Comparison of ENCODE assay signal across 9 mouse cellular contexts in the genomic region with DNA sequence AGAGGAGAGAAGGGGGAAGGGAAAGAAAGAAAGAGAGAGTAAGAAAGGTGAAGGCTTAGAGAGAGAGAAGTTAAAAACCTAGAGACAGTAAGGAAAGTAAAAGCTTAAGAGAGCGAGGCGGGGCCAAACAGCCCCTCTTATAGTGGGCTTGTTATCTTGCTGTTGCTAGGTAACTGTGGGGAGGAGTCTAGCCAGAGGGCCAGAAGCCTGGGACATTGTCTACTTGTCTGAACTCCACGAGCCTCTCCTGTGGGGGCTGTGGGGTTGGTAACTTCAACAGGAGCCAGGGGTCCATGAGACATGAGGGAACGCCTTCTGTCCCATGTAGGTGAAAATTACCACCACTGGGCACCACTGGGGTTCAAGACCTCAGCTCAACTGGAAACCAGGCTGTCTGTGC. TPM values are rescaled to one million over a fixed set of nuclear protein-coding genes. Genes with fewer than 3 reads are reported as not detected.
DNase-seq lines count a peak whose midpoint lies in the region; ATAC-seq and TF ChIP-seq lines count a peak whose summit lies in the region.
"Not testable (repeated sequence)": the region's sequence is repeated elsewhere in the genome, so short reads cannot be mapped to it uniquely, and the experiment has no call there.
"Had no signal": no experiment of that assay in that cellular context is flagged by ENCODE, and none has a peak within 500 bp of the region (broad histone marks: within the 10 kb centered on the region; RNA-seq: fewer than 3 reads in every experiment).

No protein-coding gene starts in this region.

- not testable (repeated sequence) for TF ChIP-seq CTCF in CH12.LX (conservative IDR thresholded peaks at IDR 0.05 in 1 of 2, IDR thresholded peaks at IDR 0.05 in 1 of 2; ENCODE audit: low read depth in 2 of 2, low read length in 2 of 2)

- H3K4me2 ChIP-seq in CH12.LX (ENCODE audit: insufficient read depth, low read depth, poor library complexity, severe bottlenecking) = peak overlapping the region; percentile 57
- H3K4me2 ChIP-seq in forebrain, embryonic 12.5 days = peak overlapping the region; percentile 45
- peak overlapping the region; percentile 51; the same call in 1 of the 2 replicates for H3K4me2 ChIP-seq in kidney, embryonic 15.5 days
- peak overlapping the region; percentile 77 for H3K4me2 ChIP-seq in liver, embryonic 16.5 days (ENCODE audit: low read depth, low read length)
- not testable (repeated sequence) for H3K4me2 ChIP-seq in midbrain, embryonic 16.5 days (ENCODE audit: low read length)
- peak overlapping the region; percentile 45; the same call in 1 of the 2 replicates for H3K4me2 ChIP-seq in stomach, embryonic 16.5 days (ENCODE audit: low read depth, low read length)

- H3K79me2 ChIP-seq in CH12.LX (replicated peaks; ENCODE audit: control insufficient read depth, extremely low read depth, insufficient read depth, poor library complexity, severe bottlenecking) = not testable (repeated sequence)

- H3K27me3 ChIP-seq in CH12.LX (replicated peaks) = peaks cover 19% of the 10 kb centered on the region
- 0 out of 2 replicates have a peak, but pooled peaks cover 14% of the 10 kb centered on the region for H3K27me3 ChIP-seq in forebrain, embryonic 12.5 days
- H3K27me3 ChIP-seq in hindbrain, embryonic 10.5 days (ENCODE audit: insufficient read depth, poor library complexity, severe bottlenecking) = peaks cover 14% of the 10 kb centered on the region
- H3K27me3 ChIP-seq in kidney, embryonic 15.5 days; liver, embryonic 16.5 days (ENCODE audit: control insufficient read depth, insufficient read depth, low read depth, low read length); midbrain, embryonic 16.5 days (ENCODE audit: control insufficient read depth, insufficient read depth, low read depth, low read length); stomach, embryonic 16.5 days (ENCODE audit: control insufficient read depth, insufficient read depth, low read length): not testable (repeated sequence)

- dilution Hi-C loops in CH12.LX (cut with MboI; ENCODE audit: extremely low pct_ligation_motif_present, extremely low pct_unique_long_range_greater_than_20kb, low sequenced_read_pairs) = not testable (repeated sequence)

- ATAC-seq in forebrain, embryonic 12.5 days (ENCODE audit: low FRiP score) = peak; percentile 54; the same call in 1 of the 2 replicates
- not testable (repeated sequence) for ATAC-seq in kidney, embryonic 15.5 days (replicated peaks; ENCODE audit: low FRiP score); midbrain, embryonic 16.5 days; stomach, embryonic 16.5 days (ENCODE audit: insufficient read depth, low FRiP score)
- ATAC-seq in liver, embryonic 16.5 days (ENCODE audit: low read depth) = peak; percentile 49

- peaks cover 22 to 38% of the 10 kb centered on the region in 2 experiments for H3K4me1 ChIP-seq in CH12.LX (ENCODE audit: control insufficient read depth in 1 of 2, insufficient read depth in 2 of 2)
- H3K4me1 ChIP-seq in forebrain, embryonic 12.5 days = peaks cover 35% of the 10 kb centered on the region
- H3K4me1 ChIP-seq in hindbrain, embryonic 10.5 days (replicated peaks) = peaks cover 46% of the 10 kb centered on the region
- H3K4me1 ChIP-seq in kidney, embryonic 15.5 days = peaks cover 35% of the 10 kb centered on the region
- H3K4me1 ChIP-seq in liver, embryonic 16.5 days (ENCODE audit: control insufficient read depth, low read depth, low read length) = peaks cover 32% of the 10 kb centered on the region
- peaks cover 15% of the 10 kb centered on the region; the same call in 1 of the 2 replicates for H3K4me1 ChIP-seq in midbrain, embryonic 16.5 days (ENCODE audit: control insufficient read depth, insufficient read depth, low read length)
- H3K4me1 ChIP-seq in stomach, embryonic 16.5 days (ENCODE audit: control insufficient read depth, insufficient read depth, low read length) = peaks cover 22% of the 10 kb centered on the region

- 11% methylated on average over 4 of the region's 4 CpGs for WGBS in forebrain, embryonic 12.5 days
- 8% methylated on average over 4 of the region's 4 CpGs for WGBS in hindbrain, embryonic 10.5 days
- WGBS in kidney, embryonic 15.5 days = 26% methylated on average over 4 of the region's 4 CpGs
- 18% methylated on average over 4 of the region's 4 CpGs for WGBS in liver, embryonic 16.5 days (ENCODE audit: insufficient replicate concordance)
- WGBS in midbrain, embryonic 16.5 days = 12% methylated on average over 4 of the region's 4 CpGs
- WGBS in stomach, embryonic 16.5 days = 26% methylated on average over 4 of the region's 4 CpGs

- peak; percentile 51 for DNase-seq in CH12.LX (ENCODE audit: extremely low read depth)
- peak; percentile 39 for DNase-seq in embryo, embryonic 10 days (ENCODE audit: low spot score)
- DNase-seq in hindbrain, embryonic 10.5 days (ENCODE audit: low spot score) = peak; percentile 60

- in situ Hi-C loops in CH12.LX (cut with MboI; ENCODE audit: low pct_ligation_motif_present, low pct_unique_long_range_greater_than_20kb, low sequenced_read_pairs) = loop anchor here (5.0 to 10.0 kb wide), 3 partner anchors 33 to 180 kb away; a partner anchor contains a TSS

- TF ChIP-seq POLR2A in CH12.LX (IDR thresholded peaks at IDR 0.05; ENCODE audit: low read depth, low read length) = not testable (repeated sequence)

- not testable (repeated sequence) for H3K36me3 ChIP-seq in CH12.LX (replicated peaks in 1 of 2; ENCODE audit: control insufficient read depth in 1 of 2, insufficient read depth in 1 of 2, low read length in 1 of 2); forebrain, embryonic 12.5 days (replicated peaks); hindbrain, embryonic 10.5 days; kidney, embryonic 15.5 days; liver, embryonic 16.5 days (ENCODE audit: control insufficient read depth, insufficient read depth); midbrain, embryonic 16.5 days (ENCODE audit: control insufficient read depth, insufficient read depth, low read length); stomach, embryonic 16.5 days (ENCODE audit: control insufficient read depth, insufficient read depth, low read length)

- H3K27ac ChIP-seq in CH12.LX (ENCODE audit: insufficient read depth, low read depth); kidney, embryonic 15.5 days; stomach, embryonic 16.5 days (ENCODE audit: low read length): not testable (repeated sequence)
- H3K27ac ChIP-seq in forebrain, embryonic 12.5 days = peak overlapping the region; percentile 81
- peak overlapping the region; percentile 87 for H3K27ac ChIP-seq in hindbrain, embryonic 10.5 days
- peak overlapping the region; percentile 48 for H3K27ac ChIP-seq in liver, embryonic 16.5 days (ENCODE audit: low read length)
- H3K27ac ChIP-seq in midbrain, embryonic 16.5 days (ENCODE audit: low read length) = peak overlapping the region; percentile 9

- TF ChIP-seq EP300 in CH12.LX (IDR thresholded peaks at IDR 0.05; ENCODE audit: low read length) = not testable (repeated sequence)

- H3K9me3 ChIP-seq in CH12.LX (replicated peaks; ENCODE audit: low read length); forebrain, embryonic 12.5 days; hindbrain, embryonic 10.5 days; kidney, embryonic 15.5 days (replicated peaks); liver, embryonic 16.5 days (replicated peaks; ENCODE audit: control insufficient read depth, low read length); midbrain, embryonic 16.5 days (replicated peaks; ENCODE audit: control insufficient read depth, low read length, poor library complexity, severe bottlenecking); stomach, embryonic 16.5 days (replicated peaks; ENCODE audit: control insufficient read depth, low read length): not testable (repeated sequence)

- not testable (repeated sequence) for H3K9ac ChIP-seq in CH12.LX (ENCODE audit: insufficient read depth, low read depth); forebrain, embryonic 12.5 days; kidney, embryonic 15.5 days; midbrain, embryonic 16.5 days (ENCODE audit: low read depth, low read length); stomach, embryonic 16.5 days (ENCODE audit: low read length)
- peak overlapping the region; percentile 1 for H3K9ac ChIP-seq in liver, embryonic 16.5 days (ENCODE audit: low read depth, low read length)

- TF ChIP-seq RAD21 in CH12.LX (IDR thresholded peaks at IDR 0.05; ENCODE audit: low read depth, low read length) = not testable (repeated sequence)

- peak overlapping the region in 1 of 3 experiments; percentile 54 for H3K4me3 ChIP-seq in CH12.LX (replicated peaks in 1 of 3; ENCODE audit: low read depth in 2 of 3, low read length in 2 of 3, poor library complexity in 1 of 3)
- H3K4me3 ChIP-seq in forebrain, embryonic 12.5 days (replicated peaks); kidney, embryonic 15.5 days (replicated peaks); midbrain, embryonic 16.5 days (ENCODE audit: low read depth, low read length); stomach, embryonic 16.5 days (replicated peaks; ENCODE audit: low read length): not testable (repeated sequence)
- peak overlapping the region; percentile 43 for H3K4me3 ChIP-seq in hindbrain, embryonic 10.5 days
- peak overlapping the region; percentile 47 for H3K4me3 ChIP-seq in liver, embryonic 16.5 days (ENCODE audit: low read depth, low read length)

RNA-seq across cellular contexts. Expression of a gene that starts 6.3 kb away (rescaled TPM):
- total RNA-seq in CH12.LX (2012; rRNA removed) (not detected in 2 replicates), CH12.LX (2014; rRNA removed) (not detected in 2 replicates)
- 0.17 TPM in 1 of 2 replicates, not detected in the other for polyA plus RNA-seq in CH12.LX (2012; ENCODE audit: insufficient read length, low read depth)
- 0.17 and 0.31 TPM in 2 replicates for polyA plus RNA-seq in forebrain, embryonic 12.5 days (2016; fragmentation: Nextera tagmentation; extraction: Ambion mirVana)
- polyA plus RNA-seq in hindbrain, embryonic 10.5 days (2016; fragmentation: Nextera tagmentation; extraction: Ambion mirVana) = 0.55 and 1.1 TPM in 2 replicates
- polyA plus RNA-seq in kidney, embryonic 15.5 days (2015; fragmentation: Nextera tagmentation; extraction: Ambion mirVana) = 0.23 and 0.24 TPM in 2 replicates
- 0.06 TPM in 1 of 2 replicates, not detected in the other for polyA plus RNA-seq in liver, embryonic 16.5 days (2015; fragmentation: Nextera tagmentation; extraction: Ambion mirVana)
- polyA plus RNA-seq in midbrain, embryonic 16.5 days (2015; fragmentation: Nextera tagmentation; extraction: Ambion mirVana) = 1.3 and 2.0 TPM in 2 replicates
- polyA plus RNA-seq in stomach, embryonic 16.5 days (2015; fragmentation: Nextera tagmentation; extraction: Ambion mirVana) = 0.34 and 0.51 TPM in 2 replicates
- total RNA-seq: heart, adult 18-20 months had no signal

RNA-seq across cellular contexts. Expression of a gene that starts 7.0 kb away (rescaled TPM):
- total RNA-seq in CH12.LX (2012; rRNA removed) (not detected in 2 replicates), CH12.LX (2014; rRNA removed) (not detected in 2 replicates)
- polyA plus RNA-seq in CH12.LX (2012; ENCODE audit: insufficient read length, low read depth) = not detected in 2 replicates
- polyA plus RNA-seq in forebrain, embryonic 12.5 days (2016; fragmentation: Nextera tagmentation; extraction: Ambion mirVana) = 0.42 and 0.59 TPM in 2 replicates
- 1.1 and 1.2 TPM in 2 replicates for polyA plus RNA-seq in hindbrain, embryonic 10.5 days (2016; fragmentation: Nextera tagmentation; extraction: Ambion mirVana)
- 0.82 and 1.2 TPM in 2 replicates for polyA plus RNA-seq in kidney, embryonic 15.5 days (2015; fragmentation: Nextera tagmentation; extraction: Ambion mirVana)
- polyA plus RNA-seq in liver, embryonic 16.5 days (2015; fragmentation: Nextera tagmentation; extraction: Ambion mirVana) = 0.07 and 0.09 TPM in 2 replicates
- 3.0 and 3.5 TPM in 2 replicates for polyA plus RNA-seq in midbrain, embryonic 16.5 days (2015; fragmentation: Nextera tagmentation; extraction: Ambion mirVana)
- polyA plus RNA-seq in stomach, embryonic 16.5 days (2015; fragmentation: Nextera tagmentation; extraction: Ambion mirVana) = 1.8 and 2.1 TPM in 2 replicates

RNA-seq across cellular contexts. Expression of a gene that starts 23.8 kb away (rescaled TPM):
- total RNA-seq in CH12.LX (2012; rRNA removed) (64.3 and 72.7 TPM in 2 replicates), CH12.LX (2014; rRNA removed) (80.7 and 83.3 TPM in 2 replicates)
- 79.4 and 82.4 TPM in 2 replicates for polyA plus RNA-seq in CH12.LX (2012; ENCODE audit: insufficient read length, low read depth)
- 57.5 and 57.6 TPM in 2 replicates for polyA plus RNA-seq in forebrain, embryonic 12.5 days (2016; fragmentation: Nextera tagmentation; extraction: Ambion mirVana)
- polyA plus RNA-seq in hindbrain, embryonic 10.5 days (2016; fragmentation: Nextera tagmentation; extraction: Ambion mirVana) = 49.6 and 59.1 TPM in 2 replicates
- 51.9 and 55.2 TPM in 2 replicates for polyA plus RNA-seq in kidney, embryonic 15.5 days (2015; fragmentation: Nextera tagmentation; extraction: Ambion mirVana)
- 18.9 and 21.1 TPM in 2 replicates for polyA plus RNA-seq in liver, embryonic 16.5 days (2015; fragmentation: Nextera tagmentation; extraction: Ambion mirVana)
- 60.7 and 62.7 TPM in 2 replicates for polyA plus RNA-seq in midbrain, embryonic 16.5 days (2015; fragmentation: Nextera tagmentation; extraction: Ambion mirVana)
- polyA plus RNA-seq in stomach, embryonic 16.5 days (2015; fragmentation: Nextera tagmentation; extraction: Ambion mirVana) = 56.8 and 61.1 TPM in 2 replicates

RNA-seq across cellular contexts. Expression of a gene that starts 28.3 kb away (rescaled TPM):
- 0.34 and 1.3 TPM in 2 replicates for total RNA-seq in CH12.LX (2012; rRNA removed)
- total RNA-seq in CH12.LX (2014; rRNA removed) = not detected in 2 replicates
- polyA plus RNA-seq in CH12.LX (2012; ENCODE audit: insufficient read length, low read depth) = not detected in 2 replicates
- 5.5 and 6.6 TPM in 2 replicates for polyA plus RNA-seq in forebrain, embryonic 12.5 days (2016; fragmentation: Nextera tagmentation; extraction: Ambion mirVana)
- polyA plus RNA-seq in hindbrain, embryonic 10.5 days (2016; fragmentation: Nextera tagmentation; extraction: Ambion mirVana) = 2.5 and 3.1 TPM in 2 replicates
- 8.6 and 10.3 TPM in 2 replicates for polyA plus RNA-seq in kidney, embryonic 15.5 days (2015; fragmentation: Nextera tagmentation; extraction: Ambion mirVana)
- 2.9 and 3.5 TPM in 2 replicates for polyA plus RNA-seq in liver, embryonic 16.5 days (2015; fragmentation: Nextera tagmentation; extraction: Ambion mirVana)
- 43.7 and 49.5 TPM in 2 replicates for polyA plus RNA-seq in midbrain, embryonic 16.5 days (2015; fragmentation: Nextera tagmentation; extraction: Ambion mirVana)
- polyA plus RNA-seq in stomach, embryonic 16.5 days (2015; fragmentation: Nextera tagmentation; extraction: Ambion mirVana) = 25.9 and 26.6 TPM in 2 replicates

RNA-seq across cellular contexts. Expression of a gene that starts 46.2 kb away (rescaled TPM):
- total RNA-seq in CH12.LX (2012; rRNA removed) (111 and 138 TPM in 2 replicates), CH12.LX (2014; rRNA removed) (98.4 and 110 TPM in 2 replicates)
- 78.0 and 111 TPM in 2 replicates for polyA plus RNA-seq in CH12.LX (2012; ENCODE audit: insufficient read length, low read depth)
- 101 TPM in 2 replicates for polyA plus RNA-seq in forebrain, embryonic 12.5 days (2016; fragmentation: Nextera tagmentation; extraction: Ambion mirVana)
- 91.1 and 105 TPM in 2 replicates for polyA plus RNA-seq in hindbrain, embryonic 10.5 days (2016; fragmentation: Nextera tagmentation; extraction: Ambion mirVana)
- 83.3 and 96.0 TPM in 2 replicates for polyA plus RNA-seq in kidney, embryonic 15.5 days (2015; fragmentation: Nextera tagmentation; extraction: Ambion mirVana)
- 25.2 and 25.7 TPM in 2 replicates for polyA plus RNA-seq in liver, embryonic 16.5 days (2015; fragmentation: Nextera tagmentation; extraction: Ambion mirVana)
- 145 and 151 TPM in 2 replicates for polyA plus RNA-seq in midbrain, embryonic 16.5 days (2015; fragmentation: Nextera tagmentation; extraction: Ambion mirVana)
- 89.4 and 90.8 TPM in 2 replicates for polyA plus RNA-seq in stomach, embryonic 16.5 days (2015; fragmentation: Nextera tagmentation; extraction: Ambion mirVana)
